Mouse (Mus musculus): ENCODE data around the gene Cacnb4.

Cacnb4 gene

DNA sequence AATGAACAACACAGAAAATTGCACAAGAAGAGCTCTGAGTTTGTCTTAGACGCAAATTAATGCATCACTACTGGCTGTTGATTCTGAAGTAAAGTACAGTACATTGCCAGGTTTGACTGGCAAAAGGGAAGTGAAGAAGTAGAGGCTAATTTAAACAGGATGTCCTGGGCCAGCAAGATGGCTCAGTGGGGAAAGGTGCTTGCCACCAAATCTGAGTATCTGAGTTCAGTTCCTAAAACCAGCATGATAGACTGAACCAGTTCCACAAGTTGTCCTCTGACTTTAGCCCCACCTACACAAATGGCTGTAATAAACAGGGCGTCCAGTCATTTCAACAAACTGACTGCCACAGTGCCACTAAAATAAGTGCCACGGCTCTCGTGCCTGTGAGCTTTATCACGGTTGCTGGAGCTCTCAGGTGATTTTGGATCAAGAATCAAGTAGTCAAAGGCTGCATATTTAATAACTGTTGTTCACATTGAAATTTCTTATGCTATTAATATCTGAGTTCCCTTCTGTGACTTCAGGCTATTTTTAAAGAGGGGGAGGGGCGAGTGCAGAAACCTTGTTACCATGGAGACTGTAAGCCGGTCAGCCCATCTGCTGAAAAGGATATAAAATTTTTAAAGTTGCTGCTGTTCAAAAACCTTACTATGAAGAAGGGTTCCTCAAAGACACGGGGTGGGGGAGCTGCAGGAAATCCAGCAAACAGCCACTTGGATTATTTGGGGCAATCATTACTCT is 29.2 kb downstream of the Cacnb4 start:
- no peak for DNase-seq (ENCODE audit: low spot score in 2 of 2)

DNA sequence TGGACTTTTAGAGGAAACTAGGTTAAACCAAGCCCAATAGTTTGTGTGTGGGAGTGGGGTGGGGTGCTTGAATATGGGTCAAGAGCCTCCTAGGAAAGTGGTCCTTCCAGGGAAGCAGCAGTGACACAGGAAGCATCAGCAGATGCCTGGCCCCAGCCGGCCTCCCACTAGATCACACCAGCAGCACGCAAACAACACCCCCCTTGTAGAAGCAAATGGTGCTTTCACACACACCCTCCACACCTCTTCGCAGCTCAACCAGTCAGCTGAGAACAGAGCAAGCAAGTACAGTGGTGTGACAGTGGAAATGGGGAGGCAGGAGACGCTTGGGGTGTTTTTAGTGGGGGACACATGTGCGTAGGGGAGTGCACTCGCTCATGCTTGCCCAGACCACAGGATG is 33.0 kb downstream of the Cacnb4 start:
- no peak for DNase-seq (ENCODE audit: low spot score in 2 of 2)

DNA sequence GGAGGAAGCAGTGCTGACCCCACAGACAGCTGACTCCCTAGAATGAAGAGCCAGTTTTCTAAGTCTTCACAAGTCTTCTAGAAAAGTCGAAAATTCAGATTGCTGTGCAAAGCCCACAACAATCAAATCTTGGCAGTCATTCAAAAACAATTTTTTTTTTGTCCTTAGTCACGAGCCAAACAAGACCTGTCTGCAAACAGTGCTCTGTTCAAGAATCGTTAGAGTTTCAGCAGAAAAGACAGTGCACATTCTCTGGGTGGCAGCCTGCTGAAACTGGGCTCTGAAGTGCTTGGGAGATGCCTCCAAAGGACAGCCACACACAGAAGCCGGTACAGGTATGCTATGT is 37.1 kb downstream of the Cacnb4 start:
- DNase-seq (ENCODE audit: low spot score in 2 of 2) = no peak

DNA sequence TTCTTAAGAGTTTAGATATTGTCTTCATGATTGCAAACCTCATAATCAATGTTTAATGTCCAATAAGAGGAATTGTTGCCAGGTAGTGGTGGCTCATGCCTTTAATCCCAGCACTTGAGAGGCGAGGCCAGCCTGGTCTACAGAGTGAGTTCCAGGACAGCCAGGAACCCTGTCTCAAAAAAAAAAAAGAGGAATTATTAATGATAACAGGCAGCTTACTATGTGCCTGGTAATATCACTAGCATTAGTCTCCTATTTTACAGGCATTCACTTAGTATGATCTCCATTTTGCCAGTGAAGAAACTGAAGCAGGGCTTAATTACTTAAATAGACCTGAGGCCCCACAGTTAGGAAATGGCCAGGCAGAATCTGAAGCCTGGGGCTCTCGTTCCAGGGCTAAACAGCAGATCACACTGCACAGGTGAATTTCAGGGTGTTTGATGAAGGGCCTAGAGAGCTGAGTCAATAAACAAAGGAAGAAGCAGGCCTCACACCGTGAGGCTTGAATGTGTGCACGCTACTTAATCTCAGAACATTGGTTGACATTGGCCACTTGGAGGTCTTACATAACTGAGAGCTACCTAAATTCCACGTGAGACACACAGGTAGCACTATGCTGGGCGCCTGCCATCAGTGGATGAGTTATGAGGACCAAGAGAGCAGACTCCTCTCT is 37.6 kb downstream of the Cacnb4 start:
- DNase-seq (ENCODE audit: low spot score in 2 of 2) = no peak

DNA sequence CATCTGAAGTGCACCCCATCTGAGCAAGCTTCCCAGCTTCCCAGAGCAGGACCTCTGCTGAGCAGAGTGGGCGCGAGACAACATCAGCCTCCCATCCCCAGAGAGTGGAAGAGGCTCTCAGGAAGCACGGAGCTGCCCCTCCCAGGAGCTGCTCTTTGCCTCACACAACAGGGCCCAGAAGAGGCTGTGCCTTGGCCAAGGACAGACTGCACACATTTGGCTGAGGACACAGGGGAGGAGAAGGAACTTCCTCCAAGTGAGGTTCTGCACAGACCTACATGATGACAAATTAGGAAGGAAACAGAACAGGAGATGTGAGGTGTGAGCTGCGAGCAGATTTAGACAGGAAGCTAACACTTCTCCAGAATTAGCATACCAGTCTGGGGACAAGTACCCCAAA is 38.4 kb downstream of the Cacnb4 start:
- DNase-seq (ENCODE audit: low spot score in 2 of 2) = no peak

DNA sequence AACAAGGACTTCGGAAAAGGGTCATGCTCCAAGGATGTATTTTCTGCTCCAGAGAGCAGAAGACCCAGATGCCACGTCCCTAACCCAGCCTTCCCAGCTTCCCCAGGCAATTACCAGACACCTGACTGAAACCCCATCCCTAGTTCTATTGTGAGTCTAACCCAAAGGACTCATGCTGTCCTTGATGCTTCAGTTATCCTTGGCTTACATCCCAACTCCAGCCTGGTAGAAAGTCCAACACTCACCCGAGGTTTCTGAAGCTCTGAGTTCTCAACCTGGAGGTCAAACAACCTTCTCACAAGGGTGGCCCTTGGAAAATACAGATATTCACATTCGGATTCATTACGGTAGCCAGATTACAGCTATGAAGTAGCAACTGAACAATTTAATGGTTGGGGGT is 40.6 kb downstream of the Cacnb4 start:
- no peak for DNase-seq (ENCODE audit: low spot score in 2 of 2)

DNA sequence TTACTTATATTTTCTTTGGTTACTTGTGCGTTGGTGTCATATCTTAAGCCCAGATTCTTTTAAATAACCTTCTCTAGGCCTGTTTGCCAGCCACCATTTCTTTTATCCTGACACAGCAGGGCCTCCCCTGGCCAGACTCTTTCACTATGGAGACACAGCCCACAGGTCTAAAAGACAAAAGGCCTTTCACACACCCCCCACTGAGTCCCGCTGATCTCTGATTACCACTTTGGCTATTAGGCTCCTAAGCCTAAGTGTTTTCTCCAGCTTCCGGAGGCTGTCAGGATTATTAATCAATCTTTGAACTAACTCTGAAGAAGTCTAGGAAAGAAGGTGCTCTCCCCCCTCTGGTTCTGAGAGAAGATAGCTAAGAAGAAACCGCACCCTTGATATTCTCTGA is 41.3 kb downstream of the Cacnb4 start:
- DNase-seq (ENCODE audit: low spot score in 2 of 2) = no peak

DNA sequence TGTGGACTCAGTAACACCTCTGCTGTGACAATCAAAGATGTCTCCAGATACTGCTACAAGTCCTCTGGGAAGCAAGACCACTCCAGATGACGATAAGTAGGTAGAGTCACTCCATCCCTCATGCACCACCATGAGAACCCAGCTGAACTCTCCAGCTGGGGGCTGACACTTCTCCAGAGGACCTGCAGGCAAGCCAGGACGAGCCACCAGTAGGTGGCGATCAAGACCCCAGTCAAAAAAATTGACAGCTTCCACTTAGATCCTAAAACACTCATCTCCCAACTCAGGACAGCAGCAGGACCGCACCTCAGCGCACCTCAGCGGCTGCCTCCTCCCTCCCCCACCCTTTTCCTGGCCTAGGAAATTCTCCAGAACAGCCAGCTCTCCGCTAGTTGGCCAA is 43.8 kb downstream of the Cacnb4 start:
- peak; percentile 58 to 82 for DNase-seq (ENCODE audit: low spot score in 2 of 2)

DNA sequence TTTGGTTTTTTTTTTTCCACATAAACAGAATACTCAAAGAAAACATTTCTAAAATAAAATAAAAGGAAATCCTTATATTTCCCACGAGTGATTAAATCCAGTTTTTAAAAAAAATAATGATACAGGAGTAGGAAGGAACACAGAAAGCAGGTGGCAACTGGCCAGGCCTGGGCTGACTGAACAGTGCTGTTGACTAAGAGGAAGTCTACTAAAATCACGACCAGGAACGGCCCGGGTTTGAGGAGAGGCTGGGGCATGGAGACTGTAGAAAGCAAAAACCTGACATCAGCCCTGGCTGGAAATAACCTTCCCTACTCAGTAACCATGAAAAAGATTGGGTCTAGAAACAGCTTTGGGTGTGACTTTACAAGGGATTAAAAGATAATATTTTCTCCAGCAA is 48.4 kb downstream of the Cacnb4 start:
- no peak for DNase-seq (ENCODE audit: low spot score in 2 of 2)

DNA sequence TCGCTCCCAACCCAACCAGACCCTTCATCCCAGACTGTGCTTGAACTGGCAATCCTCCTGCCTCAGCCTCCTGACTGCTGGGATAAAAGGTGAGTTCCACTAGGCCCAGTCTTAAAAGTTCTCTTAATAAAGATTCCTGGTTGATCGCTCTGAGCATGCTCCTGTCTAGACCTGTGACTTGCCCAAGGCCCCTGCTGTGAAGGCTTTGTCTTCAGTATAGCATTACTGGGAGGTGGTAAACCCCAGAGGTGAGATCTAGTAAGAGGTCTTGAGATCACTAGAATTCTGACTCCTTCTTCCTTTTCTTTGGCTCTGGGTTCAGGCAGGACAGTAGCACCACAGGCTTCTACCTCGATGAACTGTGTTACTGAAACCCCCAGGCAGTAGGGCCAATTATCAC is 50.4 kb downstream of the Cacnb4 start:
- DNase-seq (ENCODE audit: low spot score in 2 of 2) = no peak

DNA sequence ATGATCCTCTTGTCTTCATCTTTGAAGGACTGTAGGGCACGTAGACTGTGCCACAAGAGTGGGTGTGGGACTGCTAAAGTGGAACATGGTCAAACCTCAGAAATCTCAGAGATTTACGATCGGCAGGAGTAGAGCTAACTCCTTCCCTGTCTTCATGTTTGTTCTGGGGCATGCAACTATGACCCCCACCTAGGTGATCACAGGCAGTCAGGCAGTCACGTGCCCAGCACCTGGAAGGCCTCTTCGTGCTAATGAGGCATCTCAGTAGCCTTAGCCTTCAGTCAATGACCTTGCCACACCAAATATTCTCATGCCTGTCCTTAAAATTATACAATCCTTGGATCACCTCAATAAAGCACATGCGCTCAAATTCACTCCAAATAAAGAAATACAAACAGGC is 50.9 kb downstream of the Cacnb4 start:
- no peak for DNase-seq (ENCODE audit: low spot score in 2 of 2)

DNA sequence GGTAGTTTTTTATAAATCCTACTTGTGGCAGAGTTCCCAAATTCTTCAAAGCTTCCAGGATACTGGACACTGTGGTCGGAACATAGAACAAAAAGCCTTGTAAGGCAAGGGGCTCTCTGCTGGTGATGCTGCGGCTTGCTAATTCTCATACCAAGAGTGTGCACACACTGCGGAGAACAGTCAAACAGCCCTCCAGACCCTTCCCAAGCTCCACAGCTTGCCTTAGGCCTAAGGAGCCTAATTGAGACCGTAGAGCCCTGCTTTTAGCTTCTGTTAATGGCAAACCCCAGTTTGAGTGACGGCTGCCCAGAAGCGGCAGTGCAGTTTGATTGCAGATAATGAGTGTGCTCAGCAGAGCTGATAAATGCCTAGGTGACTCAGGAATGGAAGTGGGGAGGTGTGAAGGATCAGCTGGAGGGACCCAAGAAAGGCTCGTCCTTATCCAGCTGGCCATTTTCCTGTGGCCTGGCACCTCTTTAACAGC is 52.7 kb downstream of the Cacnb4 start:
- DNase-seq (ENCODE audit: low spot score in 2 of 2) = no peak

DNA sequence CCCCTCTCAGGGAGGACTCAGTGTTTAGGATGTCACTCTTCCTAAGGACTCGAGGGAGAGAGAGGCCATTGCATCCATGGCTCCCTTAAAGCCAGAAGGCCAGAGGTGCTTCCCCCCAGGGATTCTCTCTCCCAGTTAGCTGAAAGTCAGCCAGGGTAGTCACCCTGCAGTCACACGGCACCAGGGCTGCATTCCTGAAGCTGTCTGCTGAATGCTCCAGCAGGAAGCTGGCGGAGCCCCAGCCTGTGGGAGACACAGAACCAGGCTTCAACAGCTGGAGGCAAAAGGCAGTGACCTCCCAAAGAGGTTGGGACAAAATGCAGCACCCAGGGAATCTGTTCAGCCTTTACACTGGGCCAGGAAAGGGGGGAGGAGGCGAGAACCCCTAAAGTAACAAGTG is 53.2 kb downstream of the Cacnb4 start:
- no peak for DNase-seq (ENCODE audit: low spot score in 2 of 2)

DNA sequence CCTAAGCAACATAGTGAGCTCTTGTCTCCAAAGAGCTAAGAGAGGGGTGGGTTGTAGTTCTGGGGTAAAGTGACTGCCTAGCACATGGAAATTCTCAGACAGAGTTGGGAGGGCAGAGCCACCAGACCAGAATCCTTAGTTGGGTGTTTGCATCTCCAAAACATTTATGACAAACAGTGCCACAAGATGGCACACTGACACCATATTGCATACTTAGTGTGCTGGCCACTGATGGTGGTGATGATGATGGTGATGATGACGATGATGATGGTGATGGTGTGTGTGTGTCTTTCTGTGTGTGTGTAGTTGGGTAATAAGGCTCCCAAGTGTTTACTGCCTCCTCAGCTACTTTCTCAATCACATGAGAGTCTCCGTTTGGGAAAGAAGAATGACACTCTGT is 54.0 kb downstream of the Cacnb4 start:
- no peak for DNase-seq (ENCODE audit: low spot score in 2 of 2)

DNA sequence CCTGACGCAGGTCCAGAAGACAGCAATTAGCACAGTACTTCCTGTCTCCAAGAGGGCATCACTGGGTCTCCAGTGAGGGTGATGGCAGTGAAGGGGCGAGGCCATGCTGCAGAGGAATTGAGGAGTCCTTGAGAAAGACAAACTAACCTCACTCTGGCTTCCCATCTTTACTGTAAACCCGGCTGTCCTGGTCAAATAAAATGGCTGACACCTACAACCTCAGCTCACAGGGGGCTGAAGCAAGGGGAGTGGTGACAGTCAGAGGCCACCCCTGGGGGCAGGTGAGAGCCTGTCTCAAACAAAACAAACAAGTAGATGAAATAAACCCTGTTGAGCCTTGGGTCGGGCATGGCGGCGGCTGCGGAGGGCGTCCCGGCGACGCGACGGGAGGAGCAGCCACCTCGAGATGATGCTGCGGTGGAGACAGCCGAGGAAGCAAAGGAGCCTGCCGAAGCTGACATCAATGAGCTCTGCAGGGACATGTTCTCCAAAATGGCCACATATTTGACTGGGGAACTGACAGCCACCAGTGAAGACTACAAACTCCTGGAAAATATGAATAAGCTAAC is 57.1 kb downstream of the Cacnb4 start:
- no peak for DNase-seq (ENCODE audit: low spot score in 2 of 2)

DNA sequence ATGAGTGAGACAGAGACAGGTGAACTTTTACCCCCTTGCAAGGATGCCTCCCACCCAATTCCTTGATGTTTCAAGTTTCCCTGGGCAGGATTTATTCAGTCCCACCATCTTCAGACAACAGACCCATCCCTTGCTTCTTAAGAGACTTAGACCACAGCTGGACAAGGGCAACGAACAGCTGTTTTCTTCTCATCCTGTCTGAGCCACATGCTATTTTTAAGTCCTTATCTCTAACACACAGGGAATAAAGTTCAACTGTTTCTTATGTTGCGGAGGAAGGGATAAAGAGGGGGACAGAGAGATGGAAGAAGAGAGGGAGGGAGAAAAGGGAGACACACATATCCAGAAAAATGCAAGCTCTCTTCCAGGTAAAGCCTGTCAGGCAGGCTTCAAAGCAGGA is 57.8 kb downstream of the Cacnb4 start:
- DNase-seq (ENCODE audit: low spot score in 2 of 2) = no peak

DNA sequence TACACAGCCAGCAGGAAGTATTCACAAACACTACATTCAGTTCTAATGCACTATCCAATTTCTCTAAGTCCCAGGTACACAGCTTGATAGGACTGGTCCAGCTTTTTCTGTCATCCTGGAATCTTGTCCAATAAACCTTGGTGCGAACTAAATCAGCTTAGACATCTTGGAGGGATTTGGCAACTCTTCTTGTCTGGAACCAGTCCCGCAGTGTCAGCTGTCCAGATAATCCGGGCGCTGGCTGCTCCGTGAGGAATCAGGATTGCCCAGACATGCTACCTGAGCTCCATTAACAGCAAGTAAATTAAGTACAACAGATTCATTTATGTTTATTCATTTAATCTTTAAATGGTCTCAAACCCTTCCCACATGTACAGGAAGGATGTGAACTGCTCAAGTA is 61.2 kb downstream of the Cacnb4 start:
- peak in 1 of 2 experiments; percentile 62 for DNase-seq (ENCODE audit: low spot score in 2 of 2)

DNA sequence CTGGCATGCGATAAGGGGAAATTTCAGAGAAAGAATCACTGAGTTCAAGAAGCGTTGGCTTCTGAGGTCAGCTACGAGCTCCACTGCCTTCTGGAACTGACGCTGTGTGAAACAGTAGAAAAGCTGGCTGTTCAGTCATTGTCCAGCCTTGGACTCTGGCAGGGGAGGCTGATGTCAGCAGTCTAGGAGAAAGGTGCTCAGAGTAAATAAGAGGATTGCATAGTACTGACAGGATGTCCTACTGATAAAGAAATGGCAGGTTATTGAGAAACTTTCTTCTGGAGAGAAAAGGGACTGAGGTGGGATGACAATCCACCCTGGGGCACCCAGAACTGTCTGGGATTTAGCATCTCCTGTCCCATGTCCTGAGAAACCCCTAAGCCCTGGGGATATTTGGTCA is 62.7 kb downstream of the Cacnb4 start:
- no peak for DNase-seq (ENCODE audit: low spot score in 2 of 2)

DNA sequence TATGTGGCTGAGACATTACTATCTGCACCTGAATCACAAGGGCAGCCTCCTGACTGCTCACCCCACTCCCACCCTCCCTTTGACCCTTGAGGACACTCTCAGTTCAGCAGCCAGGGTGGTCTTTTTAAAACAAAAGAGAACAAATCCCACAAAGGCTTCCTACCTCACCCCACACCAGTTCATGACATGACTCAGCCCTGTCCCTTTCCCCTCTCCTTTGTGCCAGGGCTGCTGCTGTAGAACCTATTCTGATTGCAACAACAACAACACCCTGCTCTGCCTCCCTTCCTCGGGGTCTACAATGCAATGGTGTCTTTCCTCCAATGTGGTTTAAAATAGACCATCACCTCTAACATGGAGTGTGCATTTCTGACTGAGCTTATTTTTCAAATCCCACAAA is 67.1 kb downstream of the Cacnb4 start:
- no peak for DNase-seq (ENCODE audit: low spot score in 2 of 2)

DNA sequence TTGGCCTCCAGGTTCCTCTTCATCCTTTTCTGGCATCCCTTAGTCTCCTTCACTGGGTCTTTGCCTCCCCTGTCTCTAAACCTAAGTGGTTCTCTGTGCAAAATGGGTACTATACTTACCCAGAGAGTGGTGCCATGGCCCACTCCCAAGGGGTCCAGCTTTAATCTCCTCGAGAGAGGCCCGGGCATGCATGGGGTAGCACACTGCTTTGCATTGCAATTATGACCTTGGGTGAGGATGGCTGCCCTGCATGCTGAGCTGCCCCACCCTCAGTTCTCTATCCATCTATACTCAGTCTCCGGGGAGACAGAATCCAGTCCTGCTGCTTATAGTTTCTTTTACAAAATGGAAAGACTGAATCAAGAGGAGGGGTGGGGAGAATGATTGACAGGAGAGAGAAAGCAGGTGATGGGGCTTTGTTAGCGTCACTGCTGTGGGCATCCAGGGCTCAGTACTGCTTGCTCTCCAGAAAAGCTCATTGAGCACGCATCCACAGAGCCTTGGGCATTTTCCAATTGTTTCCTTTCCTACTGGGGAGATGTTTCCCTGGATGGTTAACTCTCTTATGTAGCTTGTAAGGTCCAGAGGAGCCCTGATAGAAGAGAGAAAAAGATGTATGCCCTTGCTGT is 68.7 kb downstream of the Cacnb4 start:
- DNase-seq (ENCODE audit: low spot score in 2 of 2) = no peak

DNA sequence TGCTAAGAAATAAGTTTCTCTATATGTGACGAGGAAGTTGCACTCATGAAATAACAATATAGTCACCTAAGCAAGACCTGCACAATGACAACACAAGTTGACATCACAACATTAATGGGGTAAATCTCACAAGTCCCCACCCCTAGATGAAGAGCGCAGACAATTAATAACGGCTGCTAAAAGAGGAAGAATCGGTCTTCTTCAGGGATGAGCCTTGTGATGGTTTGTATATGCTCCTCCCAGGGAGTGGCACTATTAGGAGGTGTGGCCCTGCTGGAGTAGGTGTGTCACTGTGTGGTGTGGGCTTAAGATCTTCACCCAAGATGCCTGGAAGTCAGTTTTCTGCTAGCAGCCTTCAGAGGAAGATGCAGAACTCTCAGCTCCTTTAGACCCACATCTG is 70.3 kb downstream of the Cacnb4 start:
- no peak for DNase-seq (ENCODE audit: low spot score in 2 of 2)

DNA sequence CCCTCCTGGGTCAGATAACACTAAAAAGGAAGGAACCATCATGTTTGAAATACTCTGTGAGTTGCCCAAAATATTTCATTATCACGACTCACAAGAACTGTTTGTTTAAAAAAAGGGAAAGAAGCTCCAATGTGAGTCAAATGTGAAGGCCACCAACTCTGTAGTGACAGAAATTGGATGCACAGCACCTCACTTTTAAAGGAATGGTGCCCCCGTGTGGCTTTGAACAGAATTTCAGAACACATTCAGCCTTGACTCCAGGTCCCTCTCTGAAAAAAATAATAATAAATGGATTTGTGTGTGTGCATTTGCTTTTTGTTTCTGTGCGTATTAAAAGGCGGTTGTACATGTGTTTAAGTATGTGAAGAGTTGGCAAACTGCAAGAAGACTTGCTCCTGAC is 71.3 kb downstream of the Cacnb4 start:
- DNase-seq (ENCODE audit: low spot score in 2 of 2) = peak; percentile 45 to 71

DNA sequence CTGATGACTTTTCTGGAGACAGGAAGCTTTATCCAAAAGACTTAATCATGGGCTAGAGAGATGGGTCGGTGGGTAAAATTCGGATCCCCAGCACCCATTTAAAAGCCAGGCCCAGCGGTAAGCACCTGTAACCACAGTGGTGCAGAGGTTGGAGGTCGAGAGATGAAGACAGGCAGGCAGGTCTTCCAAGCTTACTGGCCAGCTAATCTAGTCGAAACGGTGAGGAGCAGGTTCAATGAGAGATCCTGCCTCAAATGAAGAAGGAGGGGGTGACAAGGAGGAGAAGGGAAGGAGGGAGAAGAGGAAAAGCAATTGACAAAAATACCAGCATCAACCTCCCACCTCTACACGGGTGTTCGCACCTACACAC is 72.0 kb downstream of the Cacnb4 start:
- DNase-seq (ENCODE audit: low spot score in 2 of 2) = no peak

Measured in cerebellum, postnatal 4 days (tissue).